Mouse (Mus musculus): ENCODE results near the gene Pla2g5. TPM values are rescaled to one million over a fixed set of nuclear protein-coding genes. Genes with fewer than 3 reads are reported as not detected.
"Not testable (repeated sequence)": the region's sequence is repeated elsewhere in the genome, so short reads cannot be mapped to it uniquely, and the experiment has no call there.

Pla2g5 gene
- total RNA-seq, 2 experiments from 2014 or later: 27.0 to 32.1 TPM

GRCm38 (mm10) chr4:138859245-138859644, 4.0 kb downstream of the Pla2g5 start:
- DNase-seq: no peak
- intact Hi-C loops (cut with DNase I): no loop called here

- no peak for DNase-seq
- intact Hi-C loops (cut with DNase I): no loop called here
Measured at GRCm38 (mm10) chr4:138858446-138858845, 4.8 kb downstream of the Pla2g5 start.

DNA sequence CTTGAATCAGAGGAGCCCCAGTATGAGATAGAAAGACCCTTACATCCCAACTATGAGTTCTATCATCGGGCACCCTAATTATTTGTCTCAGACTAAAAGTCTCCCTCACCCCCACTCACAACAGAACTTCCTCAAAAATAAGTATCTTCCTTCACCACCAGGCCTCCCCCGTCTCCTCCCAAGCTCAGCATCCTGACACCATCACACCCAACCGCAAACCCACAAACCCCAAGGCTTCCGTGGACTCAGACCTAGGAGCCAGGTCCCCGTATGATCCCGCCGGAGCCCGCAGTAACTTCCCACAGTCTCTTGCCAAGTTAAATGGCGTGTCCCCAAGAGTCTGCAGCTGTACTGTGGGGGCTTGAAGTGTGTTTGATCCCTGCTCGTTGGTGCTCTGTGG, 5.7 kb downstream of the Pla2g5 start:
- intact Hi-C loops (cut with DNase I): no loop called here
- no peak for DNase-seq

DNA sequence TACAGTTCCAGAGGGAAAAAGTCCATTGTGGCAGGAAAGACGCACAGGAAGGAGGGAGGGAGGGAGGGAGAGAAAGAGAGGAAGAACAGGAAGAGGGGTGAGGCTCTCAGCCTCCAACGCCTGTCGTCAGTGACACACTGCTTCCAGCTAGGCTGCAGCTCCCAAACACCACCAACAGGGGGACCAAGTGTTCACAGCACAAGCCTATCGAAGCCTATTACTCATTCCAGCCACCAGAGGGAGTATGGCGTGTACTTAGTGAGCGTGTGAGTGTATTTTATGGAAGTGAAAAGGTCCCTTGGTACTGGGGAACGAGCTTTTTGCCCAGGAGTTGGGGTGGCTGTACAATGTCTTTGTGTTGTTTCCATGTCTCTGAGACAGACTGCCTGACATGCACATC, 6.8 kb downstream of the Pla2g5 start:
- intact Hi-C loops (cut with DNase I): no loop called here
- DNase-seq: peak; percentile 25 to 38

DNA sequence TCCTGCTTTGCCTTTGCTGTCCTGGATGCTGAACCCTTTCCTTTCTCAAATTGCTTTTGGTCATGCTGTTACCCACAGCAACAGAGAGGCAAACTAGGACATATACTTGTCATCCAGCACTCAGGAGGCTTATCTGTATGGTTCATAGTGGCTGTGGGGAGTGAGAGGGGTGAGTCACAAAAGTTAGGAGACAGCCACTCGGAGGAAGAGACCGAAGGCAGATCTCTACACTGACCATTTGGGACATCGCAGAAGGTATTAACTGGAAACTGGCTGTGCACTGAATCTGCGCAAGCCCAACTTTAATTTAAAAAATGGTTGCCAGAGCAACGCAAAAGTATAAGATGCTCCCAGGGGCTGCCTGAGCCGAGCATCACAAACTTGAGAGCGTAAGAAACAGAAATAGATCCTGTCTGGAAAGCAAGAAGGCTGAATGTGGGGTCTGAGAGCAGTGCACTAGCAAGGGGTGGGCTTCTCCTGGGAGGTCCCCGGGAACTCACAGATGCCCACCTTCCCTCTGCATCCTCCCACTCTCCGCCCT, 8.1 kb downstream of the Pla2g5 start:
- intact Hi-C loops (cut with DNase I): no loop called here
- no peak for DNase-seq

GRCm38 (mm10) chr4:138852961-138853360, 10.3 kb downstream of the Pla2g5 start:
- intact Hi-C loops (cut with DNase I): no loop called here
- no peak for DNase-seq

GRCm38 (mm10) chr4:138851463-138851862, 11.8 kb downstream of the Pla2g5 start:
- intact Hi-C loops (cut with DNase I): loop anchor here (1.0 to 2.0 kb wide), 3 partner anchors 103 to 403 kb away; no protein-coding TSS in a partner anchor
- peak; percentile 76 for DNase-seq

DNA sequence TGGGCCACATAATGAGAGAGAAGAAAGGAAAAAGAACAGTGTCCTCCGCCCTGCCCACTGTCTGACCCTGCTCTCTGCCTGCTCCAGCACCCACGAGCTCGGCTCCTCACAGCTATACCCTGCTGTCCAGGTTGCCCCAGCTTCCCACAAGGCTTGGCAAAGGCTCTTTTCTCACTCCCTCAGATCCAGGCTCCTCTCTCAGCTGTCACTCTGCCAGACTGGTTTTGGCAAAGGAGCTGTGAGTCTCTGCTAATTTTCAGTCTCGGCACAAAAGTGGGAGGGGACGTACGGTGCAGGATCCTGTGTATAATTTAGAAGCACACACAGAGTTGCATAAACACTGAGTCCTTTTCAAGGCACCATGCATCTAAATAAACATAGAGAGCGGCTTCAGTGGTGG, 21.9 kb downstream of the Pla2g5 start:
- intact Hi-C loops (cut with DNase I): no loop called here
- DNase-seq: no peak

DNA sequence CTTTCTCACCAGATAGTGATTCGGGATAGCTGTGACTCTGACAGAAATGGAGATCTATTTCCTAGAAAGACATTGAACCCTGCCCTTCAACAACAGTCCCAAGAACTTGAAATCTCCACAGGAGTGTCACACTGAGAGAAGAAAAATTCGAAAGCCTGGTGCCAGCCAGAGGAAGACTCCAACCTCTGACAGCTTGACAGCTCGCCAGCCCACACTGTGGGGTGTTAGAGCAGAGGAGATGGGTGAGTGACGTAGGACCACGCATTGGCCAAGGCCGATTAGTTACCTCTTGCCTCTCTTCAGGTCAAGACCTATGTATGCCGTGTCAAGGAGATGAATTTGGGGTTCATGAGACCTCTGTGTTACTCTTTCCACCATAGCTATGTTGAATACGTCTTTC, 22.6 kb downstream of the Pla2g5 start:
- intact Hi-C loops (cut with DNase I): no loop called here
- DNase-seq: no peak

DNA sequence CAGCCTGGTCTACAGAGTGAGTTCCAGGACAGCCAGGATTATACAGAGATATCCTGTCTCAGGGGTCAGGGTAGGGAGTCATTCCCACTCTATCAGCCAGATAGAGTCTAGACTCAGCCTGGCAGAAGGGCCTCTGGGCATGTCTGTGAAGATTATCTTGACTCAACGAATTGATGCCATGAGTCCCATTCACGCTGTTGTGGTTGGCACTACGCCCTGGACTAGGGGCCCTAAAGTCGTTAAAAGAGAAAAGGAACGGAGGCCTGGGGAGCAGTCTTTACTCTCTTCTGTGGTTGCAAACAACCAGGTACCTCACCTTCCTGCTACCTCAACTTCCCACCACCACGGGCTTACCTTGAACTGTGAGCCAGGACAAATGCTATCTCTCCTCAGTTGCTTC, 23.5 kb downstream of the Pla2g5 start:
- intact Hi-C loops (cut with DNase I): no loop called here
- no peak for DNase-seq

- intact Hi-C loops (cut with DNase I): no loop called here
- DNase-seq: no peak
Measured at GRCm38 (mm10) chr4:138827147-138827546, 36.1 kb downstream of the Pla2g5 start.

DNA sequence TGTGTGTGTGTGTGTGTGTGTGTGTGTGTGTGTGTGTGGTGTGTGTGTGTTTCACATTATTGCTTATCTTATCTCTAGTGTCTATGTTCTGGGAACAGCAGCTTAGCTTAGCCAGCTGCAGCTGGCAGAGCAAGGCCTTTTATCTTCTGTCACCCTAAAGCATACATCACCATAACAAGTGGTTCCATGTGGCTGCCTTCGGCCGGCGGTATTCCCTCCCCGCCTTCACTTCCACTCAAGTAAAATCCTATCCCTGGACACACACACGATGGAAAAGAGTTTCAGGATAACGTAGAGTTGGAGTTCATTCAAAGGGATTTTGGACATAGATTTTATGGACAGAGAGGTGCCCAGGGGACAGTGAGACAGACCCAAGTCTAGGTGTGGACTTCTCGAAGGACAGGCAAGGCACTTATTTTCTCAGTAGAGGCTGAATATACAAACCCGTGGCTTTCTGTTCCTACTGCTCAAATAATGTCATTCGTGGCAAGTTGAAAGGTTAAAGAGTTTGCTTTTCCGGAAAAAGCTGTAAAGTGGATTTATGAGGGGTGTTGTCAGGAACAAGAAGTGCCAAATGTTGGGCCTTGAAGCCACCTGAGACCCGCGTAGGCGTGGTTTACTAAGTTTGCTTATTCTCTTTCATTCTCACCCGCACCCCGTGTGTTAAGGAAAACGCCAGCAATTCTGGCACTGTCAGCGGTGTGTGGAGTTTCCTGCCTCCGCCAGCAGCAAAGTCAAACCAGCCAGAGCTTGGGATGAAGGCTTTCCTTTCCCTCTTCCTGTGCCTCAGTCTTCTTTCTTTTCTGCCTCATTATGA, 37.3 kb downstream of the Pla2g5 start:
- DNase-seq: no peak
- intact Hi-C loops (cut with DNase I): no loop called here

GRCm38 (mm10) chr4:138824660-138825059, 38.6 kb downstream of the Pla2g5 start:
- DNase-seq: no peak
- intact Hi-C loops (cut with DNase I): no loop called here

- DNase-seq; intact Hi-C loops (cut with DNase I): not testable (repeated sequence)
Measured at GRCm38 (mm10) chr4:138824161-138824560, 39.1 kb downstream of the Pla2g5 start.

DNA sequence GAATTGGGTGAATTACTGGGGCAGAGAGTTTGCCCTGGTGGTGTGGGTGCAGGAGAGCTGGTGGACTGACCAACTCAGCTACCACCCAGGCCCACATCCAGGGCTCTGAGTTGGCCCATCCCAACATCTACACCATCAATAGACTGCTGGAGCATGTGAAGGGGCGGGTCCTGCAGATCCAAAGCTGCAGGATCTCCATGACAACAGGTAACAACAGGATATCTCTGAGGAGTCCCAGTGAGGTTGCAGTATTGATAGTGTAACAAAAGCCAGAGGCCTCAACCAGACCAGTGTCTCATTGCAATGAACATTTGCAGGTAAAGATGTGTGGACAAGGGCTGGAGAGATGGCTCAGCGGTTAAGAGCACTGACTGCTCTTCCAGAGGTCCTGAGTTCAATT, 42.2 kb downstream of the Pla2g5 start:
- intact Hi-C loops (cut with DNase I): no loop called here
- no peak for DNase-seq

GRCm38 (mm10) chr4:138819101-138819500, 44.2 kb downstream of the Pla2g5 start:
- peak; percentile 61 to 62 for DNase-seq
- intact Hi-C loops (cut with DNase I): no loop called here

DNA sequence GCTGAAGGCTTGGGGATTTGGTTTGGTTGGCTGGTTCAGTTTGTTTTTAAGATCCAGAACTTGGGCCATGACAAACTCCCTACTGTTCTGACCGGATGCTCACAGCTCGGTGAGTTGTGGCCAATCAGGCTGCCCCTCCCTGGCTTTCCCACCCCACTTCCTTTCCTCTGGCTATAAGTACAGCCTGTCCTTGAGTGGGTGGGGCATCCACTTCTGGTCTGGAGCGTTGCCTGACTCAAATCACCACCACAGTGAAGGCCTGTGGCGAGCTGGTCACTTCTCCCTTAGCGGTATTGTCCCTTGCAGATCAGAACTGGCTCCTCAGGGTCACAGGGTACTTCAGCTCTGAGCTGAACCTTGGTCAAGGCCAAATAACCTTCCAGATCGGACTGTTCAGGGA, 45.5 kb downstream of the Pla2g5 start:
- peak; percentile 19 to 20 for DNase-seq
- intact Hi-C loops (cut with DNase I): no loop called here

DNA sequence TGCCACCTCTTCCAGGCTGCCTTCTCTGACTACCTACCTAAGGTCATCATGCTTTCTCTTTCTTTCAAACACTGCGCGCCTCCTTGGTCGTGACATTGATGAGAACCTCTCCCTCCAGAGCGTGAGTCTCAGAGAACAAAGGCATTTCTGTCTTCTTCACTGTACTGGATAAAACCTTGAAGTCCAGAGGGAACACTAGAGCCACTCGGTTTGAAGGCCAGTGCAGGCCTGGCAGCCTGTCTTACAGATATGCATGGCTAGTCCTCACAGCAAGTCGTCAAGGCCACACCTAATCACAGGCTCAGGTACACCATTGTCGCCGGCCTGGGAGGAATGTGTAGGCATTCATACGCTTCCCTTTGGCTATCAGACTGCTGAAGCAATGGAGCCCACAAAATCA, 47.1 kb downstream of the Pla2g5 start:
- DNase-seq: no peak
- intact Hi-C loops (cut with DNase I): no loop called here

DNA sequence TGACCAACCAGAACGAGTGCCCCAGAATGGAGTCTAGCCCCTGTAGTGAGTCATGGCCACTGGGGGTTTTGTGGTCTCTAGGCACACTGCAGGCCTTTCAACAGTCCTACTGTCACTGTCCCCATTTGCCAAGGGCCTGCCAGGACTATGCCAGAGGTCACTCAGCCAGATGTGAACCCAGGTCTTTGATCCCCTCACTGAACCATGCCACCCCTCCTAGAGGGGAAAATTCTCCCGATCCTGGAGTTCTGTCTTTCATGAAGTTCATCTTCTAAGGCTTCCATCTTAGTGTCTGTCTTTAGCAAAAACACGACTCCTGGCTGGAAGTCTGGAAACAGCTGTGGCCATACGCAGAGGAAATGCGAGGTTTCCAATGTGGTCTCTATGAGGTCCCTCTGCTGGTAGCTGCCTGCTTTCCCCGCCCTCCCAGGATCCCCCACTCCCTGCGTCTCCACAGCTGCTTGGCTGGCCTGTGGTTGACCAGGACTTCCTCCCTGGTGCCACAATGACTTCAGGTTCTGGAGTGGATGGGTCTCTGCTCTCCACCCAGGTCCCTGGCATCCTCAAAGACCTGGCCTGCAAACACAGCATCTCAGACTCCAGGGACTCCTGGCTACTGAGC, 56.3 kb downstream of the Pla2g5 start:
- DNase-seq: peak in 1 of 2 experiments; percentile 19
- intact Hi-C loops (cut with DNase I): no loop called here

- intact Hi-C loops (cut with DNase I): no loop called here
- no peak for DNase-seq
Measured at GRCm38 (mm10) chr4:138806160-138806559, 57.1 kb downstream of the Pla2g5 start.

DNA sequence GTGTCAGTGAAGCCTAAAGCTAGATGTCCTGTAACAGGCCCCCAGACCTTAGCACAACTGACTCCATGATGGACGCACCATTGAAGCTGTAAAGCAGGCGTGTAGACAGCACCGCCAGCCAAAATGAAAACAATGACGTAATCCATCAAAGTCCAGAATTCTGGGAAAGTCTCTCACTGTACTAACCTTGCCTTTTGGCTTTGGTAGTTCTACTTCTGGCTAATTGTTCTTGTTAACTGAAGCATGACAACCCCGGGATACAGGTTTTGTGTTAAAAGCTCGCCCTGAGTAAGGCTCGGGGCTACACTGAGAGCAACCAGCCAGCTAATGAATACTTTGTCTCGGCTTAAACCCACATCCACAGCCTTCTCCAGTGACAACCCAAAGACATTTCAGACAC, 58.0 kb downstream of the Pla2g5 start:
- intact Hi-C loops (cut with DNase I): no loop called here
- no peak for DNase-seq

- intact Hi-C loops (cut with DNase I): no loop called here
- DNase-seq: no peak
Measured at GRCm38 (mm10) chr4:138802917-138803316, 60.4 kb downstream of the Pla2g5 start.

All from heart, postnatal 36 days (tissue).